Mouse (Mus musculus) olfactory bulb, adult 2 months (tissue): ENCODE data around the gene Gm21083.
"Not testable (repeated sequence)": the region's sequence is repeated elsewhere in the genome, so short reads cannot be mapped to it uniquely, and the experiment has no call there.

Experiments used
- CTCF ChIP-seq: fragments of 200-500 bp; IDR thresholded peaks from 2 replicates; pipeline ENCODE4 v1.5.1; 2012; ENCODE audit warnings: low read depth, mild to moderate bottlenecking, low read length, moderate library complexity; ENCODE audit not compliant: insufficient read depth
- POLR2A ChIP-seq: fragments of 200-500 bp; IDR thresholded peaks from 2 replicates; pipeline ENCODE4 v1.6.1; 2012; ENCODE audit warnings: mild to moderate bottlenecking, low read depth, low read length, moderate library complexity; ENCODE audit not compliant: insufficient read depth

- not testable (repeated sequence) for TF ChIP-seq CTCF, POLR2A
Measured at GRCm38 (mm10) chr5:15601481-15601880, 24.3 kb downstream of the Gm21083 start.
